Mouse (Mus musculus): ENCODE data around the gene Tcf7l2. TPM values are rescaled to one million over a fixed set of nuclear protein-coding genes. Genes with fewer than 3 reads are reported as not detected.

The Tcf7l2 gene
- polyA plus RNA-seq, 1 experiment from 2014 or later, result 29.6 TPM

GRCm38 (mm10) chr19:55788285-55788904 lies 46.8 kb downstream of the Tcf7l2 start:
- 5% methylated on average over 7 of the region's 7 CpGs for WGBS
- no peak overlapping the region for H3K9ac ChIP-seq

DNA sequence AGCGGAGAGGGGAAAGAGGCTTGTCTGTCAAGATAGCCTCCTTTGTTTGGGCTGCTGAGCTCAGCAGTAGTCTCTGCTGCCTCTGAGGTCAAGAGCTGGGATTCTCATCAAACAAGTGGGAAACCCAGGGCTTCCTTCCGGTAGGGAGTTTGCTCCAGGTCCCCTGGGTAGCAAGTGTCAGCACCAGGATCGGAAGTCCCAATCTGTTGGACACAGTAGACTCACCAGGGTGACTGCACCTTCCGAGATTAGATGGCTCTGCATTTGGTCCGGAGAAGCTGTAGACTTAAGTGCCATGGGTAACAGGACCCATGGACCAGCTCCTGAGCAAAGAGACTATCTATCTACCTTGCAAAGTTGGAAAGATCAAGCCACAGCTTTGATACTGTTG lies 47.3 kb downstream of the Tcf7l2 start:
- H3K4me2 ChIP-seq, result no peak overlapping the region
- no peak overlapping the region; the same call in 1 of the 2 replicates for H3K27ac ChIP-seq
- no peak overlapping the region for H3K9ac ChIP-seq
- H3K9me3 ChIP-seq, result no peaks in the 10 kb centered on the region
- H3K4me1 ChIP-seq (replicated peaks), result peaks cover 17% of the 10 kb centered on the region
- H3K36me3 ChIP-seq, result no peaks in the 10 kb centered on the region
- no peak overlapping the region for H3K4me3 ChIP-seq
- 35% methylated on average over 5 of the region's 5 CpGs for WGBS
- 0 out of 2 replicates have a peak, but pooled peaks cover 2% of the 10 kb centered on the region for H3K27me3 ChIP-seq
- ATAC-seq (ENCODE audit: low FRiP score), result no peak

More at GRCm38 (mm10) chr19:55788285-55788904, 46.8 kb downstream of the Tcf7l2 start:
- H3K4me2 ChIP-seq, result no peak overlapping the region
- no peaks in the 10 kb centered on the region for H3K36me3 ChIP-seq
- H3K9me3 ChIP-seq, result no peaks in the 10 kb centered on the region
- ATAC-seq (ENCODE audit: low FRiP score), result peak; percentile 68; the same call in 1 of the 2 replicates
- no peak overlapping the region for H3K4me3 ChIP-seq
- peak overlapping the region; percentile 44; the same call in 1 of the 2 replicates for H3K27ac ChIP-seq
- 0 out of 2 replicates have a peak, but pooled peaks cover 2% of the 10 kb centered on the region for H3K27me3 ChIP-seq
- H3K4me1 ChIP-seq (replicated peaks), result peaks cover 17% of the 10 kb centered on the region

GRCm38 (mm10) chr19:55789838-55790237 lies 48.2 kb downstream of the Tcf7l2 start:
- H3K4me3 ChIP-seq, result no peak overlapping the region
- 14% methylated on average over 3 of the region's 3 CpGs for WGBS
- no peak overlapping the region for H3K4me2 ChIP-seq

GRCm38 (mm10) chr19:55791293-55791692 lies 49.7 kb downstream of the Tcf7l2 start:
- 90% methylated on average over 6 of the region's 6 CpGs for WGBS
- Histone ChIP-seq H3K9me3 (no peaks in the 10 kb centered on the region), H3K4me1 (replicated peaks) (peaks cover 12% of the 10 kb centered on the region), H3K9ac (no peak overlapping the region), H3K4me3 (no peak overlapping the region), H3K36me3 (no peaks in the 10 kb centered on the region), H3K27ac (no peak overlapping the region), H3K27me3 (no peaks in the 10 kb centered on the region), H3K4me2 (no peak overlapping the region)
- ATAC-seq (ENCODE audit: low FRiP score), result no peak

More at GRCm38 (mm10) chr19:55789838-55790237, 48.2 kb downstream of the Tcf7l2 start:
- Histone ChIP-seq H3K4me1 (replicated peaks) (peaks cover 12% of the 10 kb centered on the region), H3K27me3 (0 out of 2 replicates have a peak, but pooled peaks cover 2% of the 10 kb centered on the region), H3K9me3 (no peaks in the 10 kb centered on the region), H3K27ac (no peak overlapping the region), H3K9ac (no peak overlapping the region), H3K36me3 (no peaks in the 10 kb centered on the region)
- no peak for ATAC-seq (ENCODE audit: low FRiP score)

DNA sequence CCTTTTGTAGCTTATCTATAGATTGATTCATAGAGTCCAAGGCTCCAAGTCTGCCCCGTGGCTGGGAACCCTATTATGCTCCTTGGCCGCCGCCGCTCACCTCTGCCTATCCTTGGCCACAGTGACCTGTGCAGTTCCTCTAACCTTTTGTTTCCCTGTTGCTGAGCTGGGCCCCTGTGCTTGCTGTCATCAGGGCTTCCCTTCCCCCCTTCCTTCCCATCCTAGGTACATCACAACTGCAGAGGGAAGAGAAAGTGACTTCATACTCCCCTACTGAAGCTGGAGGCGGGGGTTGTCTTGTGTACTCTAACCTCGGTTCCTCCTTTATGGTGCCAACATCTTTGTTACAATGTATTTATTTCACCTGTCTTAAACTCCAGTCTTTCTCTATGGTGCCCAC lies 50.3 kb downstream of the Tcf7l2 start:
- no peak overlapping the region for H3K4me3 ChIP-seq
- WGBS, result 90% methylated on average over 6 of the region's 6 CpGs
- peaks cover 12% of the 10 kb centered on the region for H3K4me1 ChIP-seq (replicated peaks)
- H3K36me3 ChIP-seq, result no peaks in the 10 kb centered on the region
- no peaks in the 10 kb centered on the region for H3K27me3 ChIP-seq
- no peak for ATAC-seq (ENCODE audit: low FRiP score)
- no peak overlapping the region for H3K4me2 ChIP-seq
- no peaks in the 10 kb centered on the region for H3K9me3 ChIP-seq
- H3K9ac ChIP-seq, result no peak overlapping the region
- H3K27ac ChIP-seq, result no peak overlapping the region

DNA sequence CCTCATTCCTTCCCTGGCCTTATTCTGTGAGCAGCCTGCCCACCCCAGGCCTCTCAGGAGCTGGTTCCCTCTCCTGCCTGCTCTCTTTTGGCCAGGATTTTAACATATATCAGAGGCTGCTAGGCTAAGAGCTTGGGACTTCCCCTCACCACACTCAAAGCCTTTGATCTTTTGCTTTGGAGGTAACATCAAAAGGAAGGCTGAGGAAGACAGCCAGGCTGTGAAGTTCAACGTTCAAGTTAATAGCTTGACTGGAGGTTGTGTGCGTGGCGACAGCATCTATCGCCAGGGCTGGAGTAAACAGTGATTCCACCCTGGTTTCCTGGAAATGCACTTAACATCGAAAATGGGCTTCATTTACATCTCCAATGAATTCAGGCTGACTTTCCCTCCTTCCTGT lies 51.0 kb downstream of the Tcf7l2 start:
- ATAC-seq (ENCODE audit: low FRiP score), result no peak
- Histone ChIP-seq H3K4me1 (replicated peaks) (peaks cover 18% of the 10 kb centered on the region), H3K9me3 (no peaks in the 10 kb centered on the region), H3K4me2 (no peak overlapping the region), H3K36me3 (no peaks in the 10 kb centered on the region), H3K27ac (no peak overlapping the region), H3K4me3 (no peak overlapping the region), H3K27me3 (no peaks in the 10 kb centered on the region), H3K9ac (no peak overlapping the region)
- 64% methylated on average over 5 of the region's 5 CpGs for WGBS

DNA sequence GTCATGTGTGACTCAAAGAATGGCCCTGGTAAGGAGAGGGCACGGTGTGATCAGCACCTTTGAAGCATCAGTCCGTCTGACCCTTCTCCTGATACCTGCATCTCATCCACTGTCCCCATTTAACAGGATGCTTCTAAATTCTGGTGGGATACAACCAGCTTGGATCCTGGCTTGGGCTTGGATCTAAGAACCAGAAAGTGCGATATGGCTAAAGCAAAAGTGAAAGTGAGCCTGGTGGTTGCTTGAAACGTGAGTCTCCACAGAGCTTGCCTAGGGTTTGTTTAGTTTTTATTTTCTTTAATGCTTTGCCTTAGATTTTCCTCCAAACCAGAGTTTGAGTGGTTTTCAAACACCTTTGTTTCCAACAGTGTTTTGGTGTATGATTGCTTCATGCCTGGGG lies 51.4 kb downstream of the Tcf7l2 start:
- Histone ChIP-seq H3K36me3 (no peaks in the 10 kb centered on the region), H3K4me1 (replicated peaks) (peaks cover 23% of the 10 kb centered on the region), H3K9ac (no peak overlapping the region), H3K27ac (no peak overlapping the region), H3K4me3 (no peak overlapping the region), H3K4me2 (no peak overlapping the region), H3K9me3 (no peaks in the 10 kb centered on the region), H3K27me3 (no peaks in the 10 kb centered on the region)
- 87% methylated on average over 4 of the region's 4 CpGs for WGBS
- no peak for ATAC-seq (ENCODE audit: low FRiP score)

DNA sequence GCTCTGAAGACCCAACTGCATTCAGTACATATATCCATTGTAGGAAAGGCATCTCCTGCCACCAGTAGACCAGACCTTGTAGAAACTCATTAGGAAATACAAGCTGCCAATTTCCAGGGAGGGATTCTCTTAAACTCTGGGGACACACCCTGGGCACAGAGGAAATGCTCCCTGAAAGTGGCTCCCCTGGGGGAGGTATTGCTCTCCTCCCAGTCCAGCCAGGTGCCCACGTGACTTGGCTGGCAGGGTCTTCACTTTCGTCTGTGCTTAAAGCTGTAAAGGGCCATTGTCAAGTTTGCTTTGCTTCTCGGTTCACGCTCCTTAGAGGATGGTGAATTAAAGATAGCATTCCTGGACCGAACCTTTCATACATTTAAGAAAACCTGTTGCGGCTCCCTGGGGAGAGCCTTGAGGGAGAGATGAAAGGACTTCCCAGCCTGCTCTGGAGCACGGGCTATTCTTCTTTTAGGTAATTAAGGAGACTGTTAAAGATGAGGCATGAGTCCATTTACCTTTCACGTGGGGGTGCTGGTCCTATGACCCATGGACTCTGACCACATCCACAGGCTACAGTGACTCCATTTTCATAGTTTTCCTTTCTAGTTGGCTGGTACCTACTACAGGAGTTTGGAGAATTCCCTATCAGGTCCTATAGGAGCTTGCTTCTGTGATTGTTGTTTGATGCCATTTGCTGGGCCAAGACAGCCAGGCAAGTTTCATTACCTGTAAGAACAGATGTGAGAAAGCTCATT lies 52.8 kb downstream of the Tcf7l2 start:
- H3K4me2 ChIP-seq, result no peak overlapping the region
- WGBS, result 56% methylated on average over 8 of the region's 8 CpGs
- H3K9me3 ChIP-seq, result no peaks in the 10 kb centered on the region
- H3K4me3 ChIP-seq, result no peak overlapping the region
- no peak overlapping the region for H3K27ac ChIP-seq
- ATAC-seq (ENCODE audit: low FRiP score), result no peak
- no peak overlapping the region for H3K9ac ChIP-seq
- peaks cover 13% of the 10 kb centered on the region for H3K4me1 ChIP-seq (replicated peaks)
- no peaks in the 10 kb centered on the region for H3K27me3 ChIP-seq
- H3K36me3 ChIP-seq, result no peaks in the 10 kb centered on the region

DNA sequence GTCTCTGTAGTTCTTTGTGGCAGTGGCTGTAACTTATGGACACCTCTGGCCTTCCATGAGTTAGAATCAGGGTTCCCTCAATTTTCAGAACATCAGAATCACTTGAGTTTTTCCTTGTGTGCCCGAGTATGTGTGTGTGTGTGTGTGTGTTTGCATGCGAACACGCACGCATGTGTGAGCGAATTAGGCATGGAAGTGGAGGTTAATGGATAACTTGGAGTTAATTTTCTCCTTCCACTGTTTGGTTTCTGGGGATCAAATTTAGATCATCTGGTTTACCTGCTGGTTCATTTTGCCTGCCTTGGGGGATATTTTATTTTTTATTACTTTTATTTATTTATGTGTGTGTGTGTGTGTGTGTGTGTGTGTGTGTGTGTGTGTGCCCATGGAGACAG lies 53.3 kb downstream of the Tcf7l2 start:
- Histone ChIP-seq H3K4me3 (no peak overlapping the region), H3K27ac (no peak overlapping the region), H3K36me3 (no peaks in the 10 kb centered on the region), H3K4me2 (no peak overlapping the region), H3K27me3 (no peaks in the 10 kb centered on the region), H3K4me1 (replicated peaks) (peaks cover 13% of the 10 kb centered on the region), H3K9ac (no peak overlapping the region), H3K9me3 (no peaks in the 10 kb centered on the region)
- WGBS, result 92% methylated on average over 5 of the region's 5 CpGs
- no peak for ATAC-seq (ENCODE audit: low FRiP score)

DNA sequence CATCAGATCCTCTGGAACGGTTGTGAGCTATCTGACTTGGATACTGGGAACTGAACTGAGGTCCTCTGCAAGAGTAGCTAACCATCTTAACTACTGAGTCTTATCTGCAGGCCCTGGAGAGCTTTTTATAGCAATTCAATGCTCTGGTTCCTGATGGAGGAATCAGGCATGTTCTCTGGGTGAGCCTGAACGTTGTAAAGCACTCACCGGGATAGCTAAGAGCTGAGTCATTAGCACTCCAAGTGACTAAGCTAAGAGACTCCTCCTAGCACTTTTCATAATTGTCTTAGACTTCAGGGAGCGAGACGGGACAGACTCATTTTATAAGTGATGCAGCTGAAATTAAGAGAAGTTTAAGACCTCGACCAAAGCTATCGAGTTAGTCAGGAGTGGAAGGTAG lies 53.7 kb downstream of the Tcf7l2 start:
- H3K9me3 ChIP-seq, result no peaks in the 10 kb centered on the region
- no peaks in the 10 kb centered on the region for H3K36me3 ChIP-seq
- ATAC-seq (ENCODE audit: low FRiP score), result no peak
- 89% methylated on average over 7 of the region's 7 CpGs for WGBS
- H3K4me1 ChIP-seq (replicated peaks), result peaks cover 13% of the 10 kb centered on the region
- H3K9ac ChIP-seq, result no peak overlapping the region
- no peak overlapping the region for H3K27ac ChIP-seq
- H3K4me3 ChIP-seq, result no peak overlapping the region
- no peaks in the 10 kb centered on the region for H3K27me3 ChIP-seq
- H3K4me2 ChIP-seq, result no peak overlapping the region

DNA sequence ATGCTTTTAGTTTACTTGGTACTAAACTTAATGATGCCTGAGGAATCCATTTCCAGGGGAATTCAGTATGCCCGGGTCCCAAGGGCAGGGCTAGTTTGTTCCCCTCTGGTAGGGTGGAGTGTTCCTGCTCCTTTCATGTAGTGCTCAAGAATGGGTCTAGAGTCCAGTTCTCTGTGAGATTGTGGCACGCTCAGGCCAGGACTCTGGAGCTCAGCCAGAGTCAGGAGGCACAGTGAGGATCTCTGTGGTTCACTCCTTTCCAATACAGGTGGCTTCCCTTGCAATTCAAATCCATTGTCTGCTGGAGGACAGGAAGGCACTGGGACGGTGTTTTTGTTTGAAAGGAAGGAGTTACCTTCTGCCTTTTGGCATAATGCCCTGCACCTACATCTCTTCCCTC lies 56.2 kb downstream of the Tcf7l2 start:
- H3K27ac ChIP-seq, result no peak overlapping the region
- no peak overlapping the region for H3K4me3 ChIP-seq
- ATAC-seq (ENCODE audit: low FRiP score), result no peak
- H3K9ac ChIP-seq, result no peak overlapping the region
- H3K27me3 ChIP-seq, result no peaks in the 10 kb centered on the region
- H3K4me2 ChIP-seq, result no peak overlapping the region
- H3K4me1 ChIP-seq (replicated peaks), result peaks cover 13% of the 10 kb centered on the region
- WGBS, result 81% methylated on average over 3 of the region's 3 CpGs
- H3K9me3 ChIP-seq, result no peaks in the 10 kb centered on the region
- no peaks in the 10 kb centered on the region for H3K36me3 ChIP-seq

GRCm38 (mm10) chr19:55799411-55799810 lies 57.8 kb downstream of the Tcf7l2 start:
- H3K9me3 ChIP-seq, result no peaks in the 10 kb centered on the region
- no peaks in the 10 kb centered on the region for H3K27me3 ChIP-seq
- ATAC-seq (ENCODE audit: low FRiP score), result no peak
- no peak overlapping the region for H3K9ac ChIP-seq
- H3K27ac ChIP-seq, result no peak overlapping the region
- H3K36me3 ChIP-seq, result no peaks in the 10 kb centered on the region
- H3K4me2 ChIP-seq, result no peak overlapping the region
- peaks cover 16% of the 10 kb centered on the region for H3K4me1 ChIP-seq (replicated peaks)
- H3K4me3 ChIP-seq, result no peak overlapping the region

GRCm38 (mm10) chr19:55800059-55800458 lies 58.4 kb downstream of the Tcf7l2 start:
- no peaks in the 10 kb centered on the region for H3K36me3 ChIP-seq
- no peaks in the 10 kb centered on the region for H3K9me3 ChIP-seq
- no peak overlapping the region for H3K27ac ChIP-seq
- H3K4me2 ChIP-seq, result no peak overlapping the region
- WGBS, result 95% methylated on average over 4 of the region's 4 CpGs
- H3K9ac ChIP-seq, result no peak overlapping the region
- no peak overlapping the region for H3K4me3 ChIP-seq
- H3K4me1 ChIP-seq (replicated peaks), result peaks cover 16% of the 10 kb centered on the region
- ATAC-seq (ENCODE audit: low FRiP score), result no peak
- no peaks in the 10 kb centered on the region for H3K27me3 ChIP-seq
